Mouse (Mus musculus) gastrocnemius, postnatal 36 days (tissue): ENCODE data around the gene Cacna1c. TPM values are rescaled to one million over a fixed set of nuclear protein-coding genes. Genes with fewer than 3 reads are reported as not detected.

Experiments
- DNase-seq, 2 experiments: peaks; one replicate each; pipeline ENCODE4 v3.0.0; 2022
- intact Hi-C: fragments of 180-260 bp; cut with DNase I; formaldehyde crosslinking; loops from one replicate; pipeline ENCODE4 v1.15.1; 2025
- long read RNA-seq, 2 experiments: library from polyadenylated mRNA; stranded (forward); transcript quantifications; one replicate each; pipeline ENCODE4 v2.0.0; 2021
- total RNA-seq, 2 experiments: library from RNA; stranded (reverse); gene quantifications; 2 replicates each; pipeline ENCODE4 v1.2.3; 2021

Cacna1c gene
- total RNA-seq, result 1 to 10 TPM; 1.5 to 2.3 TPM
- long read RNA-seq, experiment 1, partial matches to known transcripts, result 0 of 1 reads
- long read RNA-seq, experiment 1, other reads (novel, unspliced or antisense), result 1 of 1 reads
- long read RNA-seq, experiment 2, result 0 reads

DNA sequence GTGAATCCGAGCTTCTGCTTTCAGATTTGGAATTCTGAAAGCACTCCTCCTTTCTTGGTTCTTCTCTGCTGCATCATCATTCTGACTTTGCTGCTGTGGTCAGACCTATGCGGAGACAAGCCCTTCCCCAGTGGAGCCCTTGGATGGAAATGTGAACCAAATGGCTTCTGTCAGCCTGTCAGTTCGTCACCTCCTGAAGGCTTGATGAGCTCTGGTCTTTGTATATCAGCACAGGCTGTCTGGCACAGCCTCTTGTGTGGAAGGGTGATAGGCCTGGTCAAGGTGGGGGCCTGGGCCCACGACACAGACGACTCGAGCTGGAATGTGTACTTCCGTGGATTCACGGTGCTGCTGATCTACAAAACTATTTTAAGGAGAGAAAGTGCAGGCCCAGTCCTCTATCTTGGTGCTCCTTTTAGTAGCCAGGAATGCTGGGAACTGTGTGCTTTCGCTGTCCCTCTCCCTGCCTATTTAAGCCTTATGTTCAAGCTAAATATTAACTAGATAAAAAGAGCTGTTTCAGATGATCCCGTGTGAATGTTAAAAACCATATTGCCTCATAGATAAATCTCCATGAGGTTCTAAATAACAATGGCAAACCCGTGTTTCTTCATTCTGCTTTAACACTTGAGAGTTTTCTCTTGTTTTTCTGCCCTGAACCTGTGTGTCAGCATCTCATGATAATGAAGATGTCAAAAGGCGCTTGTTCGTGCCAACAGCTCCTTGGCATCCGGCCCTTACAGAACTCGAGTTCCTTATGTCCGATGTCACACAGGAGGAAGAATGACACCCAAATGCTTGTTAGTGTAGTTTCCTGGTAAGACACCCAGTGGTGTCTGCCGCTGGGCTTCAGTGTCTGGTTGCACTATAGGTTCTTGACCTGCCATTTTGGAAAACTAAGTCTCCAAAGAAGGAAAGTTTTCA, at the start of gene Cacna1c:
Gene Cacna1c (minus strand): TSS at position 37 of the 924 bp plus-strand sequence.
- intact Hi-C loops, result no loop called here
- no peak for DNase-seq

- no peak for DNase-seq
Observed at GRCm38 (mm10) chr6:119240871-119241705, 44.9 kb upstream of the Cacna1c start.

GRCm38 (mm10) chr6:119240256-119240655, 44.0 kb upstream of the Cacna1c start:
- DNase-seq, result no peak
- intact Hi-C loops, result no loop called here

More at GRCm38 (mm10) chr6:119240871-119241705, 44.9 kb upstream of the Cacna1c start:
- intact Hi-C loops, result no loop called here

DNA sequence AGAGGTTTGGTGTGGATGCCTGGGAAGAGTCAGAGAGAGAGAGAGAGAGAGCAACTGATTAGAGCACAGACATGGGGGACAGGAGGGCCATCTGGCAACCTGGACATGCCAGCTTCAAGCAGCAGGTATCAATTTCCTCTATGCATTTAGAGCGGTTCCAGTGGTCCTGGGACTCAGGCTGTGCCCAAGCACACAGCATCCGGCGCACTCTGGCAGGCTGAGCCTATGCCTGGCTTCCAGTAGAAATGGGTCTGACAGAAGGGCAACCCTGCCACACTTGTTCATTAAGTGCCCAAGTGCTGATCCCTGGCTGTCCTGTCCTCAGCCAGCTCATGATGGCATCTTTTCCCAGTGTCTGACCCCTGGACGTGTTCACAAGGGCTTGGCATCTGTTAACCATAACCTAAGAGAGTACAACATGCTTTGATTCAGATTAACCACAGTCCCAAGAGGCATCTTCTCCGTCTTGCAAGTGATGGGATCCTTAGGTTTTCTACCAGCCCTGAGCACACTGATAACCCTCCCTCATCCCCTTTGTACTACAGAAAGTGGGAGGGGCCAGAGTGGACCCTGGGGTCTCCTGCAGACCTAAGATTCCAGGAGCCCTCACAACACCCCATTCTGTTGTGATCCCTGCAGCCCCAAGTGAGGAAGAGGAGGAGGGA, 43.3 kb upstream of the Cacna1c start:
- no peak for DNase-seq
- intact Hi-C loops, result no loop called here

- DNase-seq, result no peak
- intact Hi-C loops, result no loop called here
Observed at GRCm38 (mm10) chr6:119237427-119237989, 41.3 kb upstream of the Cacna1c start.

DNA sequence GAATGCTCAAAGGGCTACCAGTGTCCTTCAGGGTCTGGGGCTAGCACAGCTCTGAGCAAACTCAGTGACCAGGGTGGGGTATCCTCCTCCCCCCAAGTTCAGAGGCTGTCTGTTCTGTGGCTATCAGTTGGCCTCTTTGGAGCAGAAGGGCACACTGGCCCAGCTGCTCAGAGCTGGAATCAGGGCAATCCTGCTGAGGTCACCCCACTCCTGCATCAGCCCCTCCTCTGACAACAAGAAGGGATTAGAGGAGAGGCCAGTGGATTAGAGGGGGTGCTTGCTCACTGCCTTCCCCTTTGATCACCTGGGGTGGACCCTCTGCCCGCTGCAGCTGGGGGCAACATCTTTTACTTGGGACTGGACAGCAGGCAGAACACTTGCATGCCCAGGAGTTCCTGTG, 40.0 kb upstream of the Cacna1c start, which contains the start of gene Cacna2d4:
Gene Cacna2d4 (plus strand): TSS at position 286 of the 400 bp plus-strand sequence.
- DNase-seq, result no peak
- intact Hi-C loops, result no loop called here

DNA sequence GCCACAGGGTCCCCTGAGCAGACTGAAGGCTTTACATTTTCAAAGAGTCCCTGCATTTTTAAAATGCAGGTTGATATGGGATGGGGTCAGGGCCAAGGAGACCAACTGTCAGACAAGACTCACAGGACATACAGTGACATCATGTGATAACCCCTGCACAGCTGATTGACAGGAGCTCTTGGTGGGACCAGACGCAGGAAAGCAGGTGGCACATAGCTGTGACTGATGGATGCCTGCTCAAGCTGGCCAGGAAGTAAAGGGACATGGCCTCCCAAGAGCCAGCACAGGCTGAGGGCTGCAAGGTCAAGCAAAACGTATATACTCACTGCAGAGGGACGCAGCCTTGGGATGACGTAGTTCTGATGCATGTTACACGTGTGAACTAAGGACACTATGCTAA, 39.2 kb upstream of the Cacna1c start:
- DNase-seq, result no peak
- intact Hi-C loops, result no loop called here

DNA sequence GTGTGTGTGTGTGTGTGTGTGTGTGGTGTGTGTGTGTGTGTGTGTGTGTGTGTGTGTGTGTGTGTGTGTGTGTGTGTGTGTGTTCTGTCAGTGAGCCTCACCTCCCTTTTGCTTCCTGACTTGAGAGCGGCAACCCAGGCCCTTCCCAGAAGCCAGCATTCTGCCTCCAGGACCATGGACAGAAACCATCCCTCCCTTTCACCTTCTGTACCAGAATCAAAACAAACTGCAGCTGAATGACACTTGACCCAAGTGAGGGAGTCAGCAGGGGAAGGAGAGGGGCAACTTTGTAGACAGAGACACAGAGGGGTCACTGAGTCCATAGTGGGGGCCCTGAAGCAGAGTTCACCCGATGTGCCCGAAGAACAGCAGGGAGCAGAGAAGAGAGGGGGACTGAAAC, 36.8 kb upstream of the Cacna1c start:
- intact Hi-C loops, result loop anchor here (2.0 kb wide), 1 partner anchor 68 kb away; no protein-coding TSS in a partner anchor
- DNase-seq, result no peak

- no peak for DNase-seq
- intact Hi-C loops, result no loop called here
Observed at GRCm38 (mm10) chr6:119228861-119229603, 32.8 kb upstream of the Cacna1c start.

- intact Hi-C loops, result loop anchor here (1.0 kb wide), 1 partner anchor 15 kb away; no protein-coding TSS in a partner anchor
- DNase-seq, result no peak
Observed at GRCm38 (mm10) chr6:119227001-119227400, 30.8 kb upstream of the Cacna1c start.

DNA sequence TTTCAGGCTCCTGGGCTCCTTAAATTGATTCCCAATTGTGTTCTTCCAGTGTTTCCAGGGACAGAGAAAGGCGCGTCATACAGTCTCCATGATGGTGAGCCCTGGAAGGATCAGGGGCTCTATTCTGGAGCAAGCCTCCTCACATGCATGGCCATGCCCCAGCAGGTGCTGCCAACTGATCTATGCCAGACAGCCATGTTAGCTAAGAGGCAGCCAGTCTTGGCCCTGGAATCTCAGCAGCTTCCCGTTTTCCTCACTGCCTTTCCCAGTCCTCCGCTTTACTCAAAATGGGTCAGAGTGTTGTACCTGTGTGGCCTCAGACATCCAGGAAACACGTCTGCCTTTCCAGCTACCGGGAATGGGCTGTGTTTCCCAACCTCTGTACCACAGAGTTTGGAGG, 29.5 kb upstream of the Cacna1c start:
- intact Hi-C loops, result no loop called here
- DNase-seq, result no peak

GRCm38 (mm10) chr6:119225226-119225625, 29.0 kb upstream of the Cacna1c start:
- DNase-seq, result no peak
- intact Hi-C loops, result no loop called here

DNA sequence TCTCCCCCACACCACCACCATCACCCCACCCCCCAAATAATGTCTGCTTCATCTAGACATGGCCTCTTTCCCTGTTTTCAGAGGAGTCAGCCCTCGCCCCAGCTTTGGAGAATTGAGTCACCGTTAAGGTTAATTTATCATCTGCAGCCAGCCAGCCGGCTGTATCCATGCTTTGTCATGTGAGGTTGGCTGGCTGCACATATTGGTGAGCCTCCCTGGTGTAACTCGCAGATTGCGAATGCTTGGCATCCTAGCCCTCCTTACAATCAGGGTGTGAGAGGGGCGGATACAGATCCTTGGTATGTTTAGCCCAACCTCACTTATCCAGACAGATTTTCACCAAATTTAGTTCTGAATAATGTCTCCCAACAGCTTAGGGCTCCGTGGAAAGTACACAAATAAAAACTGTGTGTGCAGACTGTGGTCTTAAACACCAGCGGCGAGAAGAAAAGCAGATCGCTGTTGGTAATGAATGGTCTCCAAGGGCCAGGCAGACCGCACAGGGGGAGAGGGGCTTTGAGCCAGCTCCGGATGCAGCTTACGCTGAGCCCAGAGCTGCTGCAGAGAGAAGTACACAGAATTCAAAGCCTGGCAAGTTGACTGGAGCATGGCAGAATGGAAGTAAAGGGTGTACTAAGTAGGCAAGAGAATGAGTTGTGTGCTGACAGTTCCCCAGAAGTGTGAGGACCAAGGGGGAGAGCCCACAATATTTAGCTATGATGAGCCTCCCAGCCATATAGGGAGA, 28.4 kb upstream of the Cacna1c start:
- intact Hi-C loops, result loop anchor here (5.0 kb wide), 1 partner anchor 58 kb away; no protein-coding TSS in a partner anchor

DNA sequence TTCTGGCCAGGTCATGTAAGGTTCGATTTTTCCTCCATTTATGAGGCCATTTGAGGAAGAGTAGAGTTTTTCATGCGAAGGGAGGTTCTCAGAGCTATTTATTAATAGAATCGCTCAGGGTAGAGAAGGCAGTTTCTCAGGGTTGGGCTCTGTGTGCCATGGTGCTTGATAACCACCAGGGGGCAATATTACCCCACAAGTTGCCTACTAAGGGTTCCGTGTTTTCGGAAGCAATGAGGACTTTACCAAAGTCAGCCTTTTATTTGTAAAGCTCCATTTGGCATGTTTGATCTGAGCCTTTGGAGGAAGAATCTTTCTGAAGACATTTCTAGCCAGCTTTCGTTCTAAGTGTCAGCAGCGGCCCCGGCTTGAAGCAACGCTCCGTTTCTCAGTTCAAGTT, 24.1 kb upstream of the Cacna1c start:
- no peak for DNase-seq
- intact Hi-C loops, result loop anchor here (2.0 to 5.0 kb wide), 2 partner anchors 62 to 127 kb away; no protein-coding TSS in a partner anchor

More for the DNA sequence above, 28.4 kb upstream of the Cacna1c start:
- no peak for DNase-seq

DNA sequence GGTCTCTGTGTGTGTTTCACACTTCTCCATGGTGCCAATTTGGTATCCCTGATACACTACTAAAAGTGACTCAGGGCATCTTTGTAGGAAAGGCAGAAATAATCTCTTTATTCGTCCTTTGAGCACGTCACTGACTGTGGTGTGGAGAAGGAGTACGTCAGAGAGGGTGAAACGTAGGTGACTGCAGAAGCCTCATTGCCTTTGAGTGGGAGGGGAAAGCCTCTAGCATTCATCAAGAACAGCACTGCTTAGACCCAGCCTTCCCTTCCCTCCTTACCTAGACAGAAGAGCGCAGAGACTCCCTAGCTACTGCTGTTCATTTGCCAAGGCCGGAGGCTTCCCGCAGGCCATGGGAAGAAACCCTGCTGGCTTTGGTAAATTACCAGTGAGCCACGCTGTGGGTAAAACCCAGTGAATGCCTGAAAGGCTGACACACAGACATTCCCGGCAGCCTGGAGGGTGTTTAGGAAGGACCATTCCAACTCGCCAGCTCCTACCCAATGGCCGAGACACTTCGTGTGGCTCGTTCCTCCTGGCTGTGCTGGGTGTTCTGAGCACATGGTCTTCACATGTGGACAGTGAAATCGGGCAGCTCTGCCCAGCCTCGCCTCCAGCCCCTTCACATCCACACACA, 23.1 kb upstream of the Cacna1c start:
- no peak for DNase-seq
- intact Hi-C loops, result loop anchor here (5.0 kb wide), 1 partner anchor 213 kb away; no protein-coding TSS in a partner anchor

DNA sequence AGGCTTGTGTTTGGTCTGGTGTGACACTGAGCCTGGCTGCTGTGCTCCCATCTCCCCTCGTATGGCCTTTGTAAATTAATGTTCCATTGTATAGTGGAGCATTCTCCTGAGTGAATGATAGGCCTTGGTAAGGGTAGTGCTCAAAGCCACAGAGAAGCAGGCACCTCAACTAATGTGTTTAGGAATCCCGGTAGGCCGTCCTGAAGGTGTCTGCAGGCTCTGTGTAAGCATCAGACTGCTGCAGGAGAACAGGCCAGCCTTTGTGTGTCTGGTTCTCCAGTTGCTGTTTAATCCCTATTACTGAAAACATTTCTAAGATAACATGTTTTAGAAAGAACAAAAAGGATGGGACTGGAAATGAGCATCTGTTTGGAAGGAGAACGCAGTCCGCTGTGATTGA, 22.4 kb upstream of the Cacna1c start:
- intact Hi-C loops, result loop anchor here (5.0 kb wide), 1 partner anchor 214 kb away; no protein-coding TSS in a partner anchor

DNA sequence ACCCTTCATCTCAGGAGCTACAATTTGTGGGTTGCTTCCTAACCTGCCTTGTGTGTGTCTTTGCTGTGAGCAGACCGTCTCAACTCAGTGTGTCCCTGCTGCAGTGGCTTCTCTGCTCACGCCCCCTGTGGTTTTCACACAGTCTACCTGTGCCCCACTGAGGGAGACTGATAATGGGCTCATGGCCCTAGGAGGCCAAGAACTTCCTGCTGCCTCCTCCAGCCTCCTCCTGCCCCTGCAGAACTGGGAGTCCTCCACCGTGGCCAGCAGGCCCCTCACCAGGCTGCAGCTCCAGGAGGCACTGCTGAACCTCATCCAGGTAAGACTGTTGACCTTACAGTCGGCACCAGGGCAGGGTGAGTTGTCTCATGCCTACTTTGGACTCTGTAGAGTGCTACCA, 21.4 kb upstream of the Cacna1c start:
- intact Hi-C loops, result loop anchor here (5.0 kb wide), 1 partner anchor 215 kb away; no protein-coding TSS in a partner anchor
- no peak for DNase-seq

More for the DNA sequence above, 22.4 kb upstream of the Cacna1c start:
- no peak for DNase-seq
